Mouse (Mus musculus) CD4-positive, CD25-positive, alpha-beta regulatory T cell, adult 2 months (primary cell): ENCODE data around the gene Olfr319.
"Not testable (repeated sequence)": the region's sequence is repeated elsewhere in the genome, so short reads cannot be mapped to it uniquely, and the experiment has no call there.

Source experiments
- DNase-seq: peaks from one replicate; pipeline ENCODE4 v3.0.0-alpha.2; 2012; ENCODE audit warnings: low read depth, low spot score

Gene Olfr319

GRCm38 (mm10) chr11:58698862-58699261 is at the start of gene Olfr319:
TSS of gene Olfr319 (plus strand) at chr11:58699162.
- no peak for DNase-seq

GRCm38 (mm10) chr11:58655151-58655550 is 43.8 kb upstream of the Olfr319 start:
- no peak for DNase-seq

GRCm38 (mm10) chr11:58658596-58658995 is 40.4 kb upstream of the Olfr319 start, which contains the start of gene Olfr322:
TSS of gene Olfr322 (plus strand) at chr11:58658782.
- DNase-seq: no peak

- no peak for DNase-seq
Observed at GRCm38 (mm10) chr11:58669252-58669651, 29.7 kb upstream of the Olfr319 start.

- DNase-seq: no peak
Observed at GRCm38 (mm10) chr11:58671825-58672224, 27.1 kb upstream of the Olfr319 start.

GRCm38 (mm10) chr11:58680799-58681198 is 18.2 kb upstream of the Olfr319 start, which contains the start of gene Olfr320:
TSS of gene Olfr320 (plus strand) at chr11:58681099.
- DNase-seq: no peak

GRCm38 (mm10) chr11:58709086-58709485 is 10.1 kb downstream of the Olfr319 start:
- no peak for DNase-seq

- not testable (repeated sequence) for DNase-seq
Observed at GRCm38 (mm10) chr11:58717723-58718122, 18.8 kb downstream of the Olfr319 start.

- no peak for DNase-seq
Observed at GRCm38 (mm10) chr11:58719701-58720100, 20.7 kb downstream of the Olfr319 start.

GRCm38 (mm10) chr11:58723914-58724313 is 25.0 kb downstream of the Olfr319 start, which contains the start of gene Olfr318:
TSS of gene Olfr318 (minus strand) at chr11:58724014.
- no peak for DNase-seq

GRCm38 (mm10) chr11:58727896-58728650 is 29.1 kb downstream of the Olfr319 start:
- not testable (repeated sequence) for DNase-seq

GRCm38 (mm10) chr11:58733372-58733771 is 34.4 kb downstream of the Olfr319 start:
- no peak for DNase-seq

- no peak for DNase-seq
Observed at GRCm38 (mm10) chr11:58738792-58739262, 39.9 kb downstream of the Olfr319 start, which contains the start of gene Olfr317. TSS of gene Olfr317 (minus strand) at chr11:58739212.

- not testable (repeated sequence) for DNase-seq
Observed at GRCm38 (mm10) chr11:58751096-58751495, 52.1 kb downstream of the Olfr319 start.

GRCm38 (mm10) chr11:58752434-58752833 is 53.5 kb downstream of the Olfr319 start, which contains the start of gene Olfr316:
TSS of gene Olfr316 (plus strand) at chr11:58752734.
- DNase-seq: no peak
